Mouse (Mus musculus) embryonic facial prominence, embryonic 13.5 days (tissue): ENCODE measurements around the gene Mnx1. TPM values are rescaled to one million over a fixed set of nuclear protein-coding genes. Genes with fewer than 3 reads are reported as not detected.
A peak's percentile ranks its signal among the peaks of the same experiment; 100 is the strongest.

Experiments used
- ATAC-seq: fragments of 200-750 bp; cut with Nextera tagmentation; 2 replicates; pipeline ENCODE4 v1.8.0; 2017; ENCODE audit warnings: low read depth; ENCODE audit not compliant: insufficient number of reproducible peaks, insufficient read depth, low FRiP score, low TSS enrichment
- H3K27ac ChIP-seq: fragments of 300-500 bp; sonication (generic); 2 replicates; pipeline ENCODE4 v1.5.1; 2015; ENCODE audit warnings: moderate library complexity, mild to moderate bottlenecking, inconsistent platforms
- H3K27me3 ChIP-seq: fragments of 300-500 bp; sonication (generic); 2 replicates; pipeline ENCODE4 v1.6.1; 2015; ENCODE audit warnings: mild to moderate bottlenecking, inconsistent platforms
- H3K36me3 ChIP-seq: fragments of 300-500 bp; sonication (generic); 2 replicates; pipeline ENCODE4 v1.6.1; 2015; ENCODE audit warnings: mild to moderate bottlenecking, inconsistent platforms
- H3K4me1 ChIP-seq: fragments of 300-500 bp; sonication (generic); 2 replicates; pipeline ENCODE4 v1.6.1; 2015; ENCODE audit warnings: inconsistent platforms
- H3K4me2 ChIP-seq: fragments of 300-500 bp; sonication (generic); 2 replicates; pipeline ENCODE4 v1.6.1; 2015; ENCODE audit warnings: moderate library complexity, mild to moderate bottlenecking, inconsistent platforms
- H3K4me3 ChIP-seq: fragments of 300-500 bp; sonication (generic); 2 replicates; pipeline ENCODE4 v1.5.1; 2015; ENCODE audit warnings: mild to moderate bottlenecking, inconsistent platforms
- H3K9ac ChIP-seq: fragments of 300-500 bp; sonication (generic); 2 replicates; pipeline ENCODE4 v1.6.1; 2015; ENCODE audit warnings: mild to moderate bottlenecking, inconsistent platforms
- H3K9me3 ChIP-seq: fragments of 300-500 bp; sonication (generic); 2 replicates; pipeline ENCODE4 v1.6.1; 2016; ENCODE audit warnings: inconsistent platforms
- WGBS: fragments of 180-500 bp; shearing (Covaris S2); methylation state at CpG from one replicate; pipeline ENCODE4 v1.1.7; 2015; ENCODE audit warnings: mixed read lengths; 5-methylcytosine and 5-hydroxymethylcytosine counted together
- polyA plus RNA-seq: library from polyadenylated mRNA; unstranded; fragments of >200 nt; fragmentation: Nextera tagmentation; extraction: Ambion mirVana; gene quantifications from 2 replicates; pipeline ENCODE4 v1.2.1, GENCODE M21; 2015

The Mnx1 gene
- polyA plus RNA-seq, result not detected in 2 replicates

DNA sequence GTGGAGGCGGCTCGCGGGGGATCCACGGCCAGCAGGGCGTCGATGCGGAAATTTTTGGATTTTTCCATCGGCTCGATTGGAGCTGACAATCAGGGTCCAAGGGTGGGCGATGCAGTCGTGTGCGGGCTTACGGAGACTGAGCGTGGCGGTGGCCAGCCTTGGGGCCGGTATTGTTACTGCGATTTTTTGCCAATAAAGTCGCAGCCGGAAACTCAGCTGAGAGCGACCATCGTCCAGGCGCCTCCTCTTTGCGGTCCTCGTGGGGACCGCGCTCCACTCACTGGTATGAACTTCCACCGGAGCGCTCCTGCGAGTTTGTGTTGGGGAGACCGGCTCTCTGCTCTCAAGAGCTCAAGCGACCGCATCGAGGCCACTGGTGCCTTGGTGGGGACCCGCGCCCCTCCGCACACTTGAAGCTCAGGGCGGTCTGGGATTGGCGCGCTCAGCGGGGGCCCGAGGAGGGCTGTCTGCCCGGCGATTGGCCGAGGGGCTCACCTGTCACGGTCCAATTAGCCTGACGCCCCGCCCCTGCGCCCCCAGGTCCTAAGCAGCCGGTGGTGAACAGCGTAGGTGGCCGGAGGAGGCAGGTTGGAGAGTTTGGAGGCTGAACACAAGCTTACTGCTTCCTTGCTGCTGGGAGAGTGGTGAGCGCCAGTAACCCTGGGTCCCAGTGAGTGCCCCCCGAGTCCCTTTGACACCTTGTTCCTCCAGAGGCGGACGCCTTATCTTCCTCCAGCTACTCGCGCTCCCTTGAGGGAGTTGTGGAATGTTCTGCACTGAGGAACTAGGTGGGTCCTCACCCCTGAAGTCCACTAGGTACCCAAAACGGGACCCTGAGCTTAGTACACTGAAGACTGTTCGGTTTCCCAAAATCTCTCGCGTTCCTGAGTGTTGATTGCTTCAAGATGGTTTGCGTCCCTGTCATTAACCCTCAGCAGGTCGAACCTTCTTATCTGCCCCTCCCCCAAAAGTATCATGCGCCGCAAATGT lies at the start of gene Mnx1:
TSS of gene Mnx1 (minus strand) at position 263 of the 990 bp plus-strand sequence.
- no peaks in the 10 kb centered on the region for H3K9me3 ChIP-seq
- peak within 1 kb of the TSS; percentile 44; the same call in 1 of the 2 replicates for H3K9ac ChIP-seq
- peak within 1 kb of the TSS; percentile 63 for H3K4me2 ChIP-seq
- no peak within 1 kb of the TSS for H3K27ac ChIP-seq
- H3K36me3 ChIP-seq, result no peaks in the 10 kb centered on the region
- 1% methylated on average over 65 of the region's 65 CpGs for WGBS
- H3K4me1 ChIP-seq, result peaks cover 19% of the 10 kb centered on the region
- peaks cover 100% of the 10 kb centered on the region for H3K27me3 ChIP-seq
- peak; percentile 67; the same call in 1 of the 2 replicates for ATAC-seq
- peak within 1 kb of the TSS; percentile 43 for H3K4me3 ChIP-seq

DNA sequence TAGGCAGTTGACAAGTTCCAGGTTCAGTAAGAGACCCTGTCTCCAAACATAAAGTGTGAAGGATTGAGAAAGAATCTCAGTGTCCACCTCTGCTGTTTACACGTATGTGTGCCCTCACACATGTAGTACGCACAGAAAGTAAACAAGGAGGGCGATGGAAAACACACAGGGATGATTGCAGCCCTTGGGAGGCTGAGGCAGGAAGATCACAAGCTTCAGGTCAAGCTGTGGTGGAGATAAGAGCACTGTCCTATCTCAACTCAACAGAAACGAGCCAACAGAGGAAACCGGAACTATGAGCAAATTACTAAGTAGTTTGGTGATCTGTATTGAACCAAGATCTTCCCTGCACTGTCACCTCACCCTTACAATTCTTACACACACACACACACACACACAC lies 38.2 kb upstream of the Mnx1 start:
- no peaks in the 10 kb centered on the region for H3K36me3 ChIP-seq
- H3K27ac ChIP-seq, result no peak overlapping the region
- H3K4me2 ChIP-seq, result no peak overlapping the region
- peaks cover 3% of the 10 kb centered on the region; the same call in 1 of the 2 replicates for H3K4me1 ChIP-seq
- no peaks in the 10 kb centered on the region for H3K9me3 ChIP-seq
- no peaks in the 10 kb centered on the region for H3K27me3 ChIP-seq
- ATAC-seq, result no peak
- 85% methylated on average over 5 of the region's 5 CpGs for WGBS
- H3K9ac ChIP-seq, result no peak overlapping the region
- H3K4me3 ChIP-seq, result no peak overlapping the region

DNA sequence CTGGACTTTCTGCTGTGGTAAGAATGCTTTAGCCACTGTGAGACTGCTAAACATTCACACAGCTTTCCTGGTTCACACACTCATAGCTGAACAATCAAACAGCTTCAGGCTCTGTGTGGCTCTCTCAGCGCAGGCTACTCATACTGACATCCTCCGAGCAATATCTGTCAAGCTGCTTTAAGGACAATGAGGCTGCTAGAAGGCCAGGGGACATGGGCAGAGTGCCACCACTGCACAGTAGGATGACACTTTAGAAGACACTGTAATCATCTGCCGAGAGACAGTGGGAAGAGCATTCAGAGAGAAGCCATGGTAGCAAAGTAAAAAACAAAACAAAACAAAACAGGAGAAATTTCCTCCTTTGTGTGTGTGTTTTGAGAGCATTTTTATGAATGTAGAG lies 37.6 kb upstream of the Mnx1 start:
- H3K9ac ChIP-seq, result no peak overlapping the region
- H3K27me3 ChIP-seq, result no peaks in the 10 kb centered on the region
- H3K4me2 ChIP-seq, result no peak overlapping the region
- no peaks in the 10 kb centered on the region for H3K36me3 ChIP-seq
- no peaks in the 10 kb centered on the region for H3K9me3 ChIP-seq
- WGBS, result 77% methylated on average over 3 of the region's 3 CpGs
- H3K27ac ChIP-seq, result no peak overlapping the region
- peaks cover 2% of the 10 kb centered on the region; the same call in 1 of the 2 replicates for H3K4me1 ChIP-seq
- ATAC-seq, result no peak
- no peak overlapping the region for H3K4me3 ChIP-seq

DNA sequence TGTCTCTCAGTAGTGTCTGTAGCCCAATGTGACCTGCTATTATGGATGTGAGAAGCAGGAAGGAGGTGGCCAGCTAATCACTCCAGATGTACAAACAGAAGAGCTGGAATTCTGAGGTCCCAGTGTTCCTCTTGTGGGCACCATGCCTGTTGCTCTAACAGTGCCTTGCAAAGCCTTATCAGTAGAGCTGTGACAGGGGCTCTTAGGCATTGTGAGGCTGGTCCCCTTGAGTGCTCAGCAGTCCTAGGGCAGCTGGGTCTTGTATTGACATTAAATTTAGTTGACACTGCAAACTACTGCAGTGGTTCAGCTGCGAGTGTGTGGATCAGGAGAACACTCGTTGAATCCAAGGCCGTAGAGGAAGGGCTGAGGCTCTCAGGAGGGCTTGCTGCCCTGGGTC lies 28.7 kb upstream of the Mnx1 start:
- 73% methylated on average over 3 of the region's 3 CpGs for WGBS
- Histone ChIP-seq H3K27me3 (no peaks in the 10 kb centered on the region), H3K27ac (no peak overlapping the region), H3K4me2 (no peak overlapping the region), H3K4me3 (no peak overlapping the region), H3K9ac (no peak overlapping the region), H3K9me3 (no peaks in the 10 kb centered on the region), H3K4me1 (no peaks in the 10 kb centered on the region), H3K36me3 (no peaks in the 10 kb centered on the region)
- ATAC-seq, result no peak

DNA sequence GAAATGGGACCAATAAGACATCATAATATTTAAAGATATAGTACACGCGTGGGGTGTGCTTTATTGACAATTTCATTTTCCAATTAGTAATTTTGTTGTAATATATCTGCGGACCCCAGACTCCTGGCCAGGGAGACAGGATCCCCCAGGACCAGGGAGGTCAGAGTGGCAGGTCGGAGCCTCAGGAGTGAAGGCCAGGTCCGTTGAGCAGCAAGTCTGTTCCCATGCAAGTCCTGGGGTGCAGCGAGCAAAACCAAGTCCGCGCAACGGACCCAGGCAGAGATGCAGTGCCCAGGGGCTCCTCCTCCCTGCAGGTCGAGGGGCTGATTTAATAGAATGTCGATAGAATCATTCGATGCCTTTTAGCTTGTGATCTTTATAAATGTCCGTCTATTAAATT lies 9.1 kb upstream of the Mnx1 start:
- no peaks in the 10 kb centered on the region for H3K9me3 ChIP-seq
- no peak overlapping the region for H3K27ac ChIP-seq
- ATAC-seq, result no peak
- H3K4me1 ChIP-seq, result peaks cover 5% of the 10 kb centered on the region; the same call in 1 of the 2 replicates
- 14% methylated on average over 13 of the region's 13 CpGs for WGBS
- H3K27me3 ChIP-seq, result peaks cover 99% of the 10 kb centered on the region
- no peak overlapping the region for H3K4me2 ChIP-seq
- no peak overlapping the region for H3K9ac ChIP-seq
- no peaks in the 10 kb centered on the region for H3K36me3 ChIP-seq
- no peak overlapping the region for H3K4me3 ChIP-seq

DNA sequence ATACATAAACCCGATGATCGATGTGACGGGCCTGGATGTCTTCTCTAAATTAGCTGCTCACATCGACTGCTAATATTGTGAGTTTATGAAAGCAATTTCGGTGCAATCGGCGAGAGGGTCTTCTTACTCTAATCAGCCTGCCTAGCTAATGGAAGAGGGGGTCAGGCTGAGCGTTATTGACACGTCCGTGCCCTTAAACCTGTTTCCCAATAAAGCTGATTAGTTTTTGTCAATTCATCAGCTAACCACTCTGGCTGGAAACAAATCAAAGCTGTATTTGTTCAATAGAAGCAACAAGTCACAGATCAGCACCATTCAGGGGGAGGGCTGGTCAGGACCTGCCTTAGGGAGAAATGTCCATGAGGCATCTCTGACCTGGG lies 7.7 kb upstream of the Mnx1 start:
- H3K9ac ChIP-seq, result no peak overlapping the region
- no peaks in the 10 kb centered on the region for H3K36me3 ChIP-seq
- no peak overlapping the region for H3K27ac ChIP-seq
- H3K9me3 ChIP-seq, result no peaks in the 10 kb centered on the region
- WGBS, result 4% methylated on average over 10 of the region's 10 CpGs
- H3K4me2 ChIP-seq, result no peak overlapping the region
- ATAC-seq, result no peak
- H3K4me3 ChIP-seq, result no peak overlapping the region
- peaks cover 99% of the 10 kb centered on the region for H3K27me3 ChIP-seq
- peaks cover 5% of the 10 kb centered on the region; the same call in 1 of the 2 replicates for H3K4me1 ChIP-seq

DNA sequence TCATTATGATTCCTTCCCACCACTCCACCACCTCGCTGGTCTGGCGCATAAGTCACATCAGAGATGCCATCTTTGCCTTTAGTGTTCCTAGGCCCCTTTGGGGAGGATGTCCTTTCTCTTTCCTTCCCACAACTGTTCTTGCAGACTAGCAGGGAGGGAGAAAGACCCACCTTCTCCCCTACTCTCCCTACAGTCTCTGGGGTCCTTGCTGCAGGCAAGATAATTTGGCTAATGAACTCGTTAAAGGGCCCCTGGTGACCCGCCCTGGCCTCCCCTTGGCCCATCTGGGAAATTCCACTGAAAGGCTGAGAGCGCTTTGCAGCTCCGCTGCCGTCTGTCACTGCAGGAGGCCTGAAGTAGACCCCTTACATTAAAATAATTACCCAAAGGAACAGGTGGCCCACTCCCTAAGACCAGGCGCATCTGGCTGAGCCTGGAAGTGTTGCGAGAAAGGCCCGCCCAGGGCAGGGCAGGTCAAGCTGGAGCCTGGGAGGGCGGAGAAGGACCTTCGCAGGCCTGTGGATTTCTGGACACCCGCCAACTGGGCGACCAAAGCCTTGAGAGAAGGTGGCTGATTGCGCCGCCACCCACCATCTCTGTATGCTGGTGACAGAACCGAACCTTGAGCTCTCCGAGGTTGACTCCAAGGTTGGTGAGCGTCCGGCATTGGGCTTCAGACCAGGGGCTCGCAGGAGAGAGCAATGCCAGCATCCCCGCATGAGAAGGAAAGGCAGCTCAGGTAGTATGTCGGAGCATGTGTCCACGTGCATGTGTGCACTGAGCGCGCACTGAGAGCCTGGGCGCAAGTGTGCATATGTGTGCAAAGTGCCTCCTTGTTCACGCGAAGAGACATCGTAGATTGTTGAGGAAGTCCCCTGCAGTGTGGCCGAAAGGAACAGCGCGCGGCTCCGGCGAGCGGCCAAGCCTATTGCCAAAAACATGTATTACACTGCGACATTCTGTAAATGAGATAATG lies 7.0 kb upstream of the Mnx1 start:
- Histone ChIP-seq H3K9me3 (no peaks in the 10 kb centered on the region), H3K4me3 (no peak overlapping the region), H3K4me2 (no peak overlapping the region), H3K9ac (no peak overlapping the region), H3K36me3 (no peaks in the 10 kb centered on the region), H3K4me1 (peaks cover 5% of the 10 kb centered on the region; the same call in 1 of the 2 replicates), H3K27me3 (peaks cover 99% of the 10 kb centered on the region), H3K27ac (no peak overlapping the region)
- no peak for ATAC-seq
- under 1% methylated on average over 38 of the region's 38 CpGs for WGBS

DNA sequence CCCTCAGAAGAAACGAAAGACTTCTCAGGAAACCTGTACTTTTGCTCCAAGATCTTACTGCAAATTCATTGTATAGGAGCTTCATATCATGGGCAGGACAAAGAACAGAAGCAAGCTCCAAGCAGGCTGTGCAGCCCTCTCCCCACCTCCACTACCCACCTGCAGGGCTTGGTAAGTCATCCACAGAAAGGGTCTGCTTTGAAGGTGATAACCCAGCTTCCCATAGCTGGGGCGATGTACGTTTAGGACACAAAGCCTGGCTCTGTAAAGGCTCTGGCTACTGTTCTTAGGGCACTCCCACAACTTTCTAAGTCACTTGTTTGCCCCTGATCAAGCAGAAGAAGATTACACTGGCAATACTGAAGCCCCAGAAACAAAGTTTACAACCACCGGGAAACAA lies 5.5 kb upstream of the Mnx1 start:
- no peak overlapping the region for H3K9ac ChIP-seq
- no peak overlapping the region for H3K27ac ChIP-seq
- H3K4me1 ChIP-seq, result peaks cover 7% of the 10 kb centered on the region; the same call in 1 of the 2 replicates
- H3K27me3 ChIP-seq, result peaks cover 99% of the 10 kb centered on the region
- H3K4me2 ChIP-seq, result no peak overlapping the region
- no peak overlapping the region for H3K4me3 ChIP-seq
- no peak for ATAC-seq
- 1% methylated on average over 4 of the region's 4 CpGs for WGBS
- H3K36me3 ChIP-seq, result no peaks in the 10 kb centered on the region
- H3K9me3 ChIP-seq, result no peaks in the 10 kb centered on the region

DNA sequence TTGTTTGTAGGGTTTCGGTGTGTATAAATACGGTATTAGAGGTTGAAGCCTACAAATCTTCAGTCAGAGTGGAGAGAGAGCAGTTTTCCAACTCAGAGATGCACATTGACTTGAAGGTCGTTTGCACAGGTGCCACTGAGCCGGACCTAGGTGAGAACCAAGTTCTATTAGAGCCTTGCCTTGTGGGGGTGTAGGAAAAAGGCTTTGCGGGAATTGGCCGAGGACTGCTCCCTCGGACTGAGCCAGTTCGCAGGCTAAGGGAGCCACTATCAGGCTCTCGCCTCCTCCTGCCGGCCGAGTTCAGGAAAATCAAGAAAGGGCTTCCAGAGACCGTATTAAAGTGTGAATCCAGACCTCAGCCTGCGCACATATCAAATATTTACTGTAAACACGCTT lies 926 bp upstream of the Mnx1 start:
- H3K27me3 ChIP-seq, result peaks cover 100% of the 10 kb centered on the region
- H3K9ac ChIP-seq, result no peak overlapping the region
- no peak for ATAC-seq
- H3K4me3 ChIP-seq, result no peak overlapping the region
- 0 out of 2 replicates have a peak overlapping the region, but pooled peaks have one; percentile 9 for H3K4me2 ChIP-seq
- H3K27ac ChIP-seq, result no peak overlapping the region
- H3K4me1 ChIP-seq, result peaks cover 19% of the 10 kb centered on the region
- WGBS, result 0% methylated on average over 14 of the region's 14 CpGs
- no peaks in the 10 kb centered on the region for H3K36me3 ChIP-seq
- H3K9me3 ChIP-seq, result no peaks in the 10 kb centered on the region

DNA sequence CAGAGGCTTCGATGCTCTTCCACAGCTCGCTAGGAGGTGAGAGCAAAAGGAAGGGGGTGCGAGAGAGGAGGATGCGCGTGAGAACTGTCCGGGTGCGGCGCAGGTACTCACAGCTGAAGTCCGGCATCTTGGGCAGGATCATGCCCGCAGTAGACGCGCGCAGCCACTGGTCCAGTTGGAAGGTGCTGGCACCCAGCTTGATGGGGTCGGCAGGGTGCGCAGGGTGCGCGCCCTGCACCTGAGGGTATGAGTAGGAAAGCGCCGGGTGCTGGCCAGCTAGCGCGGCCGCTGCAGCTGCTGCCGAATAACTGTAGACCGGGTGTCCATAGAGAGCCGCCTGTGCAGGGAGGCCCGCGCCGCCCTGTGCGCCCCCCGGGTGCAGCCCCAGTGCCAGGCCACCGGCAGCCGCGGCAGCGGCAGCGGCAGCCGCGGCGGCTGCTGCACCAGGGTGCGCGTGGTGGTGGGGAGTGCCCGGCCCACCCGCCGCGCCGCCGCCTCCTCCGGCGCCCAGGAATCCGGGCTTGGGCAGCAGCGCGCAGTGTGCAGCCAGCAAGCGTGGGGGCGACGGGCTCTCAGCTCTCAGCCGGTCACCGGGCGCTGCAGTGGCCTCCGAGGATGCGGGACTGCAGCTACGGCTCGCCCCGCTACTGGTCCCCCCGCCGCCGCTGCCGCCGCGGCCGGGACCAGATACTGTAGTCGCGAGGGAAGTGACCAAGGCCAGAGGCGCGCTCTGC lies 629 bp downstream of the Mnx1 start:
- Histone ChIP-seq H3K4me3 (peak overlapping the region; percentile 43), H3K9ac (peak overlapping the region; percentile 44; the same call in 1 of the 2 replicates), H3K9me3 (no peaks in the 10 kb centered on the region), H3K27me3 (peaks cover 100% of the 10 kb centered on the region), H3K4me2 (peak overlapping the region; percentile 63), H3K36me3 (no peaks in the 10 kb centered on the region), H3K27ac (no peak overlapping the region), H3K4me1 (peaks cover 19% of the 10 kb centered on the region)
- WGBS, result 1% methylated on average over 63 of the region's 73 CpGs
- ATAC-seq, result 0 out of 2 replicates have a peak, but pooled peaks have one; percentile 8

DNA sequence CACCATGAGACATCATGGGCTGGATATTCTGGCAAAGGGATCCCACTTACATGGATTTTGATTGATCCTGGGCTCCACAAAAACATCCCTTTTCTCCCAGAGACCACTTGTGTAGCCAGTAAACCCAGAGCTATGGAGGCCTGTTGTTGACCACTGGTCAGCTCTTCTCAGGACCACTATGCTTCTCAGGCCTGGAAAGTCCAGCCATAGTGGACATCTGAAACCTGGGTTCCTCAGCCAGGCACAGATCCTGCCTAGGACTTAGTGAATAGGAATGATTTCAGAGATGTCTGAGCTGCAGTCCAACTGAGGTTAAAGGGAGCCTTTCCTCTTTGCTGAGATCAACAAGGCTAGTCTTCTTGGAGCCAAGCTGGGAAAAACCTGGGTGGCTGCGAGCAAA lies 2.2 kb downstream of the Mnx1 start:
- Histone ChIP-seq H3K4me1 (peaks cover 19% of the 10 kb centered on the region), H3K9ac (no peak overlapping the region), H3K27me3 (peaks cover 100% of the 10 kb centered on the region), H3K9me3 (no peaks in the 10 kb centered on the region), H3K4me2 (no peak overlapping the region), H3K4me3 (no peak overlapping the region), H3K36me3 (no peaks in the 10 kb centered on the region), H3K27ac (no peak overlapping the region)
- WGBS, result 9% methylated on average over 1 of the region's 1 CpGs
- ATAC-seq, result no peak
